25 mouse cellular contexts compared by ENCODE assay signal in the genomic region with DNA sequence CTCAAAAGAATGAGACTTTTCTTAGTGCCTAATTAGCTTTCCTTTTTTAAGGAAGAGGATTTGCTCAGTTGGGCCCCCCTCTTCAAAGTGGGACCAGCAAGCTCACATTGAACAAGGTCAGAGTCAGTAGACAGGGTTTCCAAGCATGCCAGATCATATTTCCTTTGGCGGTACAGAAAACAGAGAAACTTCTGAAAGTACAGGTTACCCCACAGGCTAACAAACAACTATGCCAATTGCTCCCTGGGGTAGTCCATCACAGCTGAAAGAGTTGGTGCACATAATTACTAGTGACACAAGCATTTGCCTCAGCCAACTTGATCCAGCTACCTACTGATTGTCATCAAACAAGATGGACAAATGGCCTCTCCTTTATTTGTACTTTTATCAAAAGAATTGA.
DNase-seq lines count a peak whose midpoint lies in the region; ATAC-seq and TF ChIP-seq lines count a peak whose summit lies in the region.
"Had no signal": no experiment of that assay in that cellular context is flagged by ENCODE, and none has a peak within 500 bp of the region (broad histone marks: within the 10 kb centered on the region; RNA-seq: fewer than 3 reads in every experiment).

No protein-coding gene starts in this region.

- WGBS in forebrain, embryonic 13.5 days = 3% methylated on average over 1 of the region's 1 CpGs
- 26% methylated on average over 1 of the region's 1 CpGs for WGBS in forebrain, embryonic 10.5 days
- 10% methylated on average over 1 of the region's 1 CpGs for WGBS in embryonic facial prominence, embryonic 10.5 days

- no peak overlapping the region for H3K4me3 ChIP-seq in forebrain, embryonic 13.5 days
- H3K4me3 ChIP-seq in forebrain, embryonic 10.5 days = no peak overlapping the region
- no peak overlapping the region for H3K4me3 ChIP-seq in embryonic facial prominence, embryonic 10.5 days
- H3K4me3 ChIP-seq: heart, adult 2 months; heart, embryonic 12.5 days; limb, embryonic 12.5 days; liver, embryonic 15.5 days; lung, embryonic 15.5 days; myocyte; neural tube, embryonic 12.5 days had no signal

- H3K36me3 ChIP-seq in forebrain, embryonic 13.5 days (ENCODE audit: poor library complexity, severe bottlenecking) = no peaks in the 10 kb centered on the region
- no peaks in the 10 kb centered on the region for H3K36me3 ChIP-seq in forebrain, embryonic 10.5 days (replicated peaks)
- no peaks in the 10 kb centered on the region for H3K36me3 ChIP-seq in embryonic facial prominence, embryonic 10.5 days (replicated peaks)
- H3K36me3 ChIP-seq: heart, embryonic 12.5 days; limb, embryonic 12.5 days; liver, embryonic 15.5 days; lung, embryonic 15.5 days; neural tube, embryonic 12.5 days had no signal

- peaks cover 15% of the 10 kb centered on the region; the same call in 1 of the 2 replicates for H3K27me3 ChIP-seq in forebrain, embryonic 13.5 days
- peaks cover 39% of the 10 kb centered on the region for H3K27me3 ChIP-seq in forebrain, embryonic 10.5 days (ENCODE audit: poor library complexity, severe bottlenecking)
- no peaks in the 10 kb centered on the region; the same call in 1 of the 2 replicates for H3K27me3 ChIP-seq in embryonic facial prominence, embryonic 10.5 days (replicated peaks; ENCODE audit: low read depth, poor library complexity, severe bottlenecking)
- H3K27me3 ChIP-seq: heart, embryonic 12.5 days; limb, embryonic 12.5 days; liver, embryonic 15.5 days; lung, embryonic 15.5 days; neural tube, embryonic 12.5 days had no signal

- H3K4me2 ChIP-seq in forebrain, embryonic 13.5 days = no peak overlapping the region
- H3K4me2 ChIP-seq: heart, embryonic 12.5 days; hindbrain, embryonic 14.5 days; limb, embryonic 12.5 days; liver, embryonic 15.5 days; lung, embryonic 15.5 days; midbrain, embryonic 11.5 days; neural tube, embryonic 12.5 days had no signal

- H3K9ac ChIP-seq in forebrain, embryonic 13.5 days = no peak overlapping the region
- H3K9ac ChIP-seq: heart, embryonic 12.5 days; hindbrain, embryonic 14.5 days; limb, embryonic 12.5 days; liver, embryonic 15.5 days; lung, embryonic 15.5 days; neural tube, embryonic 12.5 days had no signal

- no peak for TF ChIP-seq CTCF in brain, embryonic 14.5 days (IDR thresholded peaks at IDR 0.05; ENCODE audit: borderline replicate concordance, extremely low read depth, insufficient read depth, insufficient read length)

- H3K9me3 ChIP-seq in forebrain, embryonic 13.5 days (replicated peaks) = no peaks in the 10 kb centered on the region
- no peaks in the 10 kb centered on the region for H3K9me3 ChIP-seq in forebrain, embryonic 10.5 days
- no peaks in the 10 kb centered on the region for H3K9me3 ChIP-seq in embryonic facial prominence, embryonic 10.5 days
- H3K9me3 ChIP-seq: heart, embryonic 12.5 days; limb, embryonic 12.5 days; liver, embryonic 15.5 days; lung, embryonic 15.5 days; neural tube, embryonic 12.5 days had no signal

- 0 out of 2 replicates have a peak, but pooled peaks have one; percentile 30 for ATAC-seq in forebrain, embryonic 13.5 days
- ATAC-seq: midbrain, embryonic 16.5 days had no signal

- H3K27ac ChIP-seq in forebrain, embryonic 13.5 days = no peak overlapping the region
- no peak overlapping the region for H3K27ac ChIP-seq in forebrain, embryonic 10.5 days
- H3K27ac ChIP-seq in embryonic facial prominence, embryonic 10.5 days (replicated peaks) = no peak overlapping the region
- H3K27ac ChIP-seq: heart, adult 2 months; hindbrain, embryonic 14.5 days; limb, embryonic 12.5 days; liver, embryonic 15.5 days; lung, embryonic 15.5 days; neural tube, embryonic 12.5 days had no signal

- DNase-seq in forebrain, embryonic 10.5 days (ENCODE audit: extremely low spot score, low spot score) = no peak
- DNase-seq in Muller cell, postnatal 12 days (ENCODE audit: inconsistent ontology term) = peak; percentile 66
- DNase-seq in brain, embryonic 14.5 days (ENCODE audit: low read depth) = peak; percentile 42
- peak; percentile 38 for DNase-seq in embryonic facial prominence, embryonic 10.5 days (ENCODE audit: low spot score)
- no peak for DNase-seq in lung, adult 18-20 months
- DNase-seq in kidney, postnatal 36 days = no peak
- DNase-seq: adrenal gland, postnatal 10 days; B cell, adult 2 months; cerebellum, adult 11 months; cerebellum, adult 9-10 months; heart, adult 2 months; heart, postnatal 4 days; kidney, adult 18-20 months; thymus, adult 2 months; thymus, postnatal 36 days had no signal

- TF ChIP-seq POLR2A in brain, embryonic 14.5 days (IDR thresholded peaks at IDR 0.05; ENCODE audit: borderline replicate concordance, extremely low read depth, insufficient read depth, insufficient read length, poor library complexity, severe bottlenecking) = no peak

- H3K4me1 ChIP-seq in forebrain, embryonic 13.5 days = no peaks in the 10 kb centered on the region
- H3K4me1 ChIP-seq in forebrain, embryonic 10.5 days = peaks cover 5% of the 10 kb centered on the region
- H3K4me1 ChIP-seq in embryonic facial prominence, embryonic 10.5 days = peaks cover 6% of the 10 kb centered on the region
- H3K4me1 ChIP-seq: heart, embryonic 12.5 days; limb, embryonic 12.5 days; liver, embryonic 15.5 days; lung, embryonic 15.5 days; neural tube, embryonic 12.5 days had no signal

Comparison
In these comparisons a context has a peak if more than half of its experiments do, and no peak if none do; other contexts are left out.
1. DNase-seq: peak in Muller cell, postnatal 12 days (single experiment), brain, embryonic 14.5 days (single experiment) and embryonic facial prominence, embryonic 10.5 days (single experiment); none in forebrain, embryonic 10.5 days (single experiment), lung, adult 18-20 months (0 of 2) and kidney, postnatal 36 days (0 of 2).